Mouse (Mus musculus): ENCODE measurements around the gene Nudt8. TPM values are rescaled to one million over a fixed set of nuclear protein-coding genes. Genes with fewer than 3 reads are reported as not detected.

The Nudt8 gene
- polyA plus RNA-seq, 1 experiment from 2014 or later: 42.2 TPM

DNA sequence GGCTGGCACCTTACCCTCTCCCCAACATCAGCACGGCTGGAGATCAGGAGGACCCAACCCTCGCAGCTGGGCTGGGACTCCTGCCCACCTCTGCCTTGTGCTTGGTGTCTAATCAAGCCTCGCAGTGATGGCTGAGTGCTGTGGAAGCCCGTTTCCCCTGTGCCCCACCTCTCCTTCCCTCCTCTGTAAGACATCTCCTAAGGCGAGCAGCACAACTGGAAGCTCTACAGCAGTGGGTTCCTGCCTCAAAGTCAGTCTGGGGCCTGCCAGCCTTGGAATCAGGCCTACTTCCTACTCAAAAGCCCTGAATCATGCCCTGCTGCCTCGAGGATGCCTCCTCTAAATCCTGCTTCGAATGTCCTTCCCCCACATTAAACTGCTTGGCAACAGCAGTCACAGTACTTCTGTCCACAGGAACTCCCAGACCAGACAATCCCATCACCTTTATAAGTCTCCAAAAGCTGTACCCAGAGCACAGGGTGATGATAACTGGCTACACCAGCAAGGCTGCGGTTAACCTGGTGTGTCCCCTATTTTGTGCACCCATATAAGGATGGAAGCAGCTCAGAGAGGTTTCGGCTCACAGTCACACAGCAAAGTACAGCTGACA, 1.2 kb upstream of the Nudt8 start:
- no peaks in the 10 kb centered on the region for H3K36me3 ChIP-seq (ENCODE audit: control insufficient read depth, insufficient read depth, low read length)
- H3K9ac ChIP-seq (replicated peaks; ENCODE audit: low read depth, low read length): no peak overlapping the region; the same call in 1 of the 2 replicates
- peak overlapping the region; percentile 52; the same call in 1 of the 2 replicates for H3K4me3 ChIP-seq (ENCODE audit: low read depth, low read length)
- H3K4me1 ChIP-seq (ENCODE audit: control insufficient read depth, insufficient read depth, low read length): peaks cover 15% of the 10 kb centered on the region
- no peaks in the 10 kb centered on the region for H3K27me3 ChIP-seq (ENCODE audit: control insufficient read depth, insufficient read depth, low read length)
- no peaks in the 10 kb centered on the region for H3K9me3 ChIP-seq (ENCODE audit: control insufficient read depth, low read depth, low read length)
- ATAC-seq (ENCODE audit: insufficient number of reproducible peaks, insufficient read depth, low FRiP score, low read depth): no peak
- peak overlapping the region; percentile 93 for H3K4me2 ChIP-seq (replicated peaks; ENCODE audit: low read depth, low read length)
- H3K27ac ChIP-seq (ENCODE audit: low read length): no peak overlapping the region
- WGBS: 83% methylated on average over 9 of the region's 9 CpGs

DNA sequence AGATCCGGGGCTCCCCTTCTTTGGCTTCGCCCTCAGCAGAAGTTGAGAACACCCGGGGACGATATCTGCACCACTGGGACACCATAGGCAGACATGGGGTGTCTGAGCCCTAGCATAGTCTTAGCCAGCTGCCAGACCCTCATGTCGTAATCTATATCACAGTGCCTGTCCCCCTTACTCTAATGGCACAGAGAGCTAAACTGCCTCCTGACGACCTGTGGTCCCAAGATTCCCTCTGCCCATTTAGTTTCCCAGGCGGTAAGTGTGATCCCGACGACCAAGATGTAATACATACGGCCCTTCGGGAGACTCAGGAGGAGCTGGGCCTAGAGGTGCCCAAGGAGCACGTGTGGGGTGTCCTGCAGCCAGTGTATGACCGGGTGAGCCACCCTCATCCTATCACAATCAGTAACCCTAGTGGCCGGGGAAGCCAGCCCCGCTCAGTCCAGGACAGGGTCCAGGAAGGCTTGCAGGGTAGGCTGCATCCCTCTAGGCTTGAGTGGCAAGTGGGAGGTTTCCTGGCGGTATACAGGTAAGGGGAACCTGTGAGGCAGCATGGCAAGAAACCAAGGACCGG, 657 bp downstream of the Nudt8 start:
- Histone ChIP-seq H3K27me3 (ENCODE audit: control insufficient read depth, insufficient read depth, low read length) (no peaks in the 10 kb centered on the region), H3K9ac (replicated peaks; ENCODE audit: low read depth, low read length) (peak overlapping the region; percentile 80), H3K9me3 (ENCODE audit: control insufficient read depth, low read depth, low read length) (no peaks in the 10 kb centered on the region), H3K27ac (ENCODE audit: low read length) (peak overlapping the region; percentile 97), H3K36me3 (ENCODE audit: control insufficient read depth, insufficient read depth, low read length) (0 out of 2 replicates have a peak, but pooled peaks cover 1% of the 10 kb centered on the region), H3K4me3 (ENCODE audit: low read depth, low read length) (peak overlapping the region; percentile 52), H3K4me2 (replicated peaks; ENCODE audit: low read depth, low read length) (peak overlapping the region; percentile 93), H3K4me1 (ENCODE audit: control insufficient read depth, insufficient read depth, low read length) (peaks cover 15% of the 10 kb centered on the region)
- ATAC-seq (ENCODE audit: insufficient number of reproducible peaks, insufficient read depth, low FRiP score, low read depth): no peak
- 11% methylated on average over 17 of the region's 17 CpGs for WGBS

- H3K9me3 ChIP-seq (ENCODE audit: control insufficient read depth, low read depth, low read length): no peaks in the 10 kb centered on the region
- no peak overlapping the region for H3K27ac ChIP-seq (ENCODE audit: low read length)
- no peak overlapping the region for H3K9ac ChIP-seq (replicated peaks; ENCODE audit: low read depth, low read length)
- ATAC-seq (ENCODE audit: insufficient number of reproducible peaks, insufficient read depth, low FRiP score, low read depth): no peak
- WGBS: 77% methylated on average over 5 of the region's 5 CpGs
- 0 out of 2 replicates have a peak, but pooled peaks cover 5% of the 10 kb centered on the region for H3K36me3 ChIP-seq (ENCODE audit: control insufficient read depth, insufficient read depth, low read length)
- H3K27me3 ChIP-seq (ENCODE audit: control insufficient read depth, insufficient read depth, low read length): no peaks in the 10 kb centered on the region
- H3K4me1 ChIP-seq (ENCODE audit: control insufficient read depth, insufficient read depth, low read length): peaks cover 15% of the 10 kb centered on the region
- H3K4me2 ChIP-seq (replicated peaks; ENCODE audit: low read depth, low read length): peak overlapping the region; percentile 93; the same call in 1 of the 2 replicates
- H3K4me3 ChIP-seq (ENCODE audit: low read depth, low read length): no peak overlapping the region
Observed at GRCm38 (mm10) chr19:4001752-4002151, 1.4 kb downstream of the Nudt8 start.

GRCm38 (mm10) chr19:4003112-4003511, 2.7 kb downstream of the Nudt8 start, which contains the start of gene Doc2g:
Doc2g (plus strand) TSS chr19:4003313.
- Histone ChIP-seq H3K9me3 (ENCODE audit: control insufficient read depth, low read depth, low read length) (no peaks in the 10 kb centered on the region), H3K4me3 (ENCODE audit: low read depth, low read length) (no peak within 1 kb of the TSS), H3K4me2 (replicated peaks; ENCODE audit: low read depth, low read length) (no peak within 1 kb of the TSS), H3K27me3 (ENCODE audit: control insufficient read depth, insufficient read depth, low read length) (no peaks in the 10 kb centered on the region), H3K4me1 (ENCODE audit: control insufficient read depth, insufficient read depth, low read length) (peaks cover 15% of the 10 kb centered on the region), H3K36me3 (ENCODE audit: control insufficient read depth, insufficient read depth, low read length) (peaks cover 18% of the 10 kb centered on the region), H3K27ac (ENCODE audit: low read length) (no peak within 1 kb of the TSS), H3K9ac (replicated peaks; ENCODE audit: low read depth, low read length) (no peak within 1 kb of the TSS)
- WGBS: 64% methylated on average over 1 of the region's 1 CpGs
- no peak for ATAC-seq (ENCODE audit: insufficient number of reproducible peaks, insufficient read depth, low FRiP score, low read depth)

DNA sequence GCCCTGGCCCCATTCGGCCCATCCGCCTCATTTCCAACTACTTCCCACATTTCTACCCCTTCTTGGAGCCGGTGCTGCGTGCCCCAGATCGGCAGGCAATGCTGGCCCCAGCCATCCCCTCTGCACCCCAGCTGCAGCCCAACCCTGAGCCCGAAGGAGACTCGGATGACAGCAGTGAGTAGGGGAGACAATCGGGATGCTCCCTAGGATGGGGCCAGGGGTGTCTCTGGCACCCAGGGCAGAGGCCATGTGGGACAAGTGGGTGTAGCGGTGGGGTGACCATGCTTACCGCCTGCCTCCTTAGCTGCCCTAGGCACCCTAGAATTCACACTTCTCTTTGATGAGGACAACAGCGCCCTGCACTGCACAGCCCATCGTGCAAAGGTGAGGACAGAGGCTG, 3.3 kb downstream of the Nudt8 start:
- H3K27ac ChIP-seq (ENCODE audit: low read length): no peak overlapping the region
- H3K4me2 ChIP-seq (replicated peaks; ENCODE audit: low read depth, low read length): no peak overlapping the region
- H3K36me3 ChIP-seq (ENCODE audit: control insufficient read depth, insufficient read depth, low read length): peaks cover 24% of the 10 kb centered on the region
- WGBS: 67% methylated on average over 12 of the region's 12 CpGs
- ATAC-seq (ENCODE audit: insufficient number of reproducible peaks, insufficient read depth, low FRiP score, low read depth): no peak
- no peaks in the 10 kb centered on the region for H3K9me3 ChIP-seq (ENCODE audit: control insufficient read depth, low read depth, low read length)
- no peak overlapping the region for H3K9ac ChIP-seq (replicated peaks; ENCODE audit: low read depth, low read length)
- no peaks in the 10 kb centered on the region for H3K27me3 ChIP-seq (ENCODE audit: control insufficient read depth, insufficient read depth, low read length)
- no peak overlapping the region for H3K4me3 ChIP-seq (ENCODE audit: low read depth, low read length)
- peaks cover 15% of the 10 kb centered on the region for H3K4me1 ChIP-seq (ENCODE audit: control insufficient read depth, insufficient read depth, low read length)

- H3K27ac ChIP-seq (ENCODE audit: low read length): no peak overlapping the region
- no peak for ATAC-seq (ENCODE audit: insufficient number of reproducible peaks, insufficient read depth, low FRiP score, low read depth)
- H3K36me3 ChIP-seq (ENCODE audit: control insufficient read depth, insufficient read depth, low read length): peaks cover 24% of the 10 kb centered on the region
- H3K9ac ChIP-seq (replicated peaks; ENCODE audit: low read depth, low read length): no peak overlapping the region
- WGBS: 87% methylated on average over 15 of the region's 15 CpGs
- no peak overlapping the region for H3K4me3 ChIP-seq (ENCODE audit: low read depth, low read length)
- no peaks in the 10 kb centered on the region for H3K27me3 ChIP-seq (ENCODE audit: control insufficient read depth, insufficient read depth, low read length)
- H3K9me3 ChIP-seq (ENCODE audit: control insufficient read depth, low read depth, low read length): no peaks in the 10 kb centered on the region
- H3K4me1 ChIP-seq (ENCODE audit: control insufficient read depth, insufficient read depth, low read length): peaks cover 14% of the 10 kb centered on the region
- no peak overlapping the region for H3K4me2 ChIP-seq (replicated peaks; ENCODE audit: low read depth, low read length)
Observed at GRCm38 (mm10) chr19:4004331-4004730, 4.0 kb downstream of the Nudt8 start.

DNA sequence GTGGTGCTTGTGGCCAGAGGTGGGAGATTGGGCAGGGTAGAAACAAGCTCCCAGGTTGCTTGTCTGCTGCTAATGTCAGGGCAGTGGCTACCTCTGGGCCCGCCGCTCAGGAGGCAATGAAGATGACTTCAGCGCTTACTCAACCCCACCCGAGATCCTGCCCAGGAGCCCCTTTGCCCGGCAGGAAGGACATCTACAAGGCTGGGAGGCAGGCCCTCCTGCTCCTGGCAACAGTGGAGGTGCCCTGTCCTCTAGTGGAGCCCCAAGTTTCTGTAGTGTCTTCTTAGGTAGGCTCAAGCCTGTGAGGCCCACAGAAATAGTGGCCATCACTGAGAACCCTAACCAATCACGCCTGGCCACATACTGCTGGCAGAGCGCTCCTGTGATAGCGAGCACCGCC, 4.7 kb downstream of the Nudt8 start:
- peaks cover 24% of the 10 kb centered on the region for H3K36me3 ChIP-seq (ENCODE audit: control insufficient read depth, insufficient read depth, low read length)
- no peak overlapping the region for H3K4me2 ChIP-seq (replicated peaks; ENCODE audit: low read depth, low read length)
- WGBS: 86% methylated on average over 9 of the region's 9 CpGs
- H3K4me3 ChIP-seq (ENCODE audit: low read depth, low read length): no peak overlapping the region
- H3K9ac ChIP-seq (replicated peaks; ENCODE audit: low read depth, low read length): no peak overlapping the region
- no peak overlapping the region for H3K27ac ChIP-seq (ENCODE audit: low read length)
- H3K4me1 ChIP-seq (ENCODE audit: control insufficient read depth, insufficient read depth, low read length): peaks cover 9% of the 10 kb centered on the region
- no peak for ATAC-seq (ENCODE audit: insufficient number of reproducible peaks, insufficient read depth, low FRiP score, low read depth)
- H3K27me3 ChIP-seq (ENCODE audit: control insufficient read depth, insufficient read depth, low read length): no peaks in the 10 kb centered on the region
- no peaks in the 10 kb centered on the region for H3K9me3 ChIP-seq (ENCODE audit: control insufficient read depth, low read depth, low read length)

DNA sequence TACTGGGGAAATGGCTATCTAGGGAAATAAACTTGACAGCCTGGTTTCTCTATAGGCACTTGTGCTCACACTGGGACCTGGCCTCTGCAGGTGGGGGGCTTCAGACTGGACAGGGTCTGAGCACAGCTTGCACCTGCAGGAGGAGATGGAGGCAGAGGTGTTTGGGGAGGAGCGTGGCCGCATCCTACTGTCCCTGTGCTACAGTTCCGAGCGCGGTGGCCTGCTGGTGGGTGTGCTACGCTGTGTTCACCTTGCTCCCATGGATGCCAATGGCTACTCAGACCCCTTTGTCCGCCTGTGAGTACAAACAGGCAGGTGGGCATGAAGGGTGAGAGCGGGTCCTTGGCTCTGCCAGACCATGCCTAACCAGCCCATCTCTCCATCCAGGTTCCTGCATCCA, 5.6 kb downstream of the Nudt8 start:
- ATAC-seq (ENCODE audit: insufficient number of reproducible peaks, insufficient read depth, low FRiP score, low read depth): no peak
- H3K9ac ChIP-seq (replicated peaks; ENCODE audit: low read depth, low read length): no peak overlapping the region
- no peak overlapping the region for H3K4me2 ChIP-seq (replicated peaks; ENCODE audit: low read depth, low read length)
- peaks cover 24% of the 10 kb centered on the region for H3K36me3 ChIP-seq (ENCODE audit: control insufficient read depth, insufficient read depth, low read length)
- no peak overlapping the region for H3K27ac ChIP-seq (ENCODE audit: low read length)
- no peaks in the 10 kb centered on the region for H3K27me3 ChIP-seq (ENCODE audit: control insufficient read depth, insufficient read depth, low read length)
- peaks cover 7% of the 10 kb centered on the region for H3K4me1 ChIP-seq (ENCODE audit: control insufficient read depth, insufficient read depth, low read length)
- H3K4me3 ChIP-seq (ENCODE audit: low read depth, low read length): no peak overlapping the region
- WGBS: 90% methylated on average over 8 of the region's 8 CpGs
- no peaks in the 10 kb centered on the region for H3K9me3 ChIP-seq (ENCODE audit: control insufficient read depth, low read depth, low read length)

Data from stomach, embryonic 14.5 days (tissue).